Mouse (Mus musculus) G1E (cell line): ENCODE measurements around the gene Dgkb.

Experiments used
- CTCF ChIP-seq: IDR thresholded peaks from 2 replicates; pipeline ENCODE4 v1.5.1; 2012; ENCODE audit warnings: low read depth, low read length, inconsistent platforms, mixed read lengths
- GATA1 ChIP-seq: IDR thresholded peaks from 2 replicates; pipeline ENCODE4 v1.6.1; 2012; ENCODE audit warnings: borderline replicate concordance, low read length, inconsistent platforms, mixed read lengths
- POLR2AphosphoS5 ChIP-seq: IDR thresholded peaks from 2 replicates; pipeline ENCODE4 v1.6.1; 2012; ENCODE audit warnings: low read depth, low read length, inconsistent platforms; ENCODE audit not compliant: insufficient replicate concordance
- TAL1 ChIP-seq: conservative IDR thresholded peaks from 2 replicates; pipeline ENCODE4 v1.6.1; 2012; ENCODE audit warnings: low read depth, low read length, inconsistent platforms, mixed read lengths

DNA sequence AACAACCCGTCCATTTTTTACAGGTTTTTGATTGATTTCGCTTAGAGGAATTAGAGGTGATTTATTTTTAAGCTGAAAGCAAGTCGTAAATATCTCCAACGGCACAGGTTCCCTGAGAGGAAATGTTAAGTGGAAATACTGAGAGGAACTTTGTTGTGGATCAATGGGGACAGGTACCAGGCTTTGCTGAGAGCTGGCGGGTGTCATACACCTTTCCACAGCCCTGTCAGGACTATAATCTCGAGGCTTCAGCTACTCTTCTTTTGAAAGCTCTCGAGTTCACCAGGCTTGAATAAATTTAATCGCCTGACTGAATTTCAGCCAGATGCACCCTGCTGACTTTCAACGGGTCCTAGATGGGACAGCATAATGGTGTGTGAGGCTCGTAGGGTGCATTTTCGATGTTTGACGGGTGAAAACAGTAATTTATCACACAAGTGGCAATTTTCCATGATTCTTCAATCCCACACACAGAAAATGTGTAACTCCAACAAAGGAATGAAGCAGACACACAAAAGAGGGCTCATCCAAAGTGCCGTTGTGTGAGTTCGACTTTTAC, 580.3 kb downstream of the Dgkb start:
- TF ChIP-seq CTCF (no peak), POLR2AphosphoS5 (no peak), TAL1 (no peak), GATA1 (no peak)
